Mouse (Mus musculus): ENCODE measurements around the gene Myo18b.

GRCm38 (mm10) chr5:112928201-112928881 is 32.2 kb upstream of the Myo18b start:
- TF ChIP-seq GABPA (IDR thresholded peaks at IDR 0.05; ENCODE audit: insufficient replicate concordance, low read depth, low read length) (no peak), CTCF (conservative IDR thresholded peaks at IDR 0.05 in 1 of 2, IDR thresholded peaks at IDR 0.05 in 1 of 2; ENCODE audit: low read depth in 2 of 2, low read length in 2 of 2) (no peak), BHLHE40 (IDR thresholded peaks at IDR 0.05; ENCODE audit: low read depth, low read length) (no peak), POLR2AphosphoS2 (IDR thresholded peaks at IDR 0.05; ENCODE audit: low read depth, low read length) (no peak), MYC (IDR thresholded peaks at IDR 0.05; ENCODE audit: low read depth, low read length) (no peak), EP300 (IDR thresholded peaks at IDR 0.05; ENCODE audit: low read length) (no peak), MXI1 (IDR thresholded peaks at IDR 0.05; ENCODE audit: low read depth, low read length) (no peak), MAZ (IDR thresholded peaks at IDR 0.05; ENCODE audit: low read depth, low read length) (no peak), RAD21 (IDR thresholded peaks at IDR 0.05; ENCODE audit: low read depth, low read length) (no peak)
